Mouse (Mus musculus) layer of hippocampus, postnatal 10 days (tissue): ENCODE measurements around the gene 1700061G19Rik. TPM values are rescaled to one million over a fixed set of nuclear protein-coding genes. Genes with fewer than 3 reads are reported as not detected.

Experiments used
- DNase-seq, 2 experiments: peaks; one replicate each; pipeline ENCODE4 v3.0.0; 2021; ENCODE audit warnings: low spot score in 2 of 2
- total RNA-seq, 2 experiments: library from RNA; stranded (reverse); gene quantifications; 2 replicates each; pipeline ENCODE4 v1.2.3; 2021

1700061G19Rik gene
- total RNA-seq, 2 experiments from 2014 or later: 0.11 to 0.39 TPM

GRCm38 (mm10) chr17:56917166-56917565 lies 41.9 kb downstream of the 1700061G19Rik start:
- no peak for DNase-seq

- no peak for DNase-seq
Measured at GRCm38 (mm10) chr17:56919725-56920124, 44.4 kb downstream of the 1700061G19Rik start.

DNA sequence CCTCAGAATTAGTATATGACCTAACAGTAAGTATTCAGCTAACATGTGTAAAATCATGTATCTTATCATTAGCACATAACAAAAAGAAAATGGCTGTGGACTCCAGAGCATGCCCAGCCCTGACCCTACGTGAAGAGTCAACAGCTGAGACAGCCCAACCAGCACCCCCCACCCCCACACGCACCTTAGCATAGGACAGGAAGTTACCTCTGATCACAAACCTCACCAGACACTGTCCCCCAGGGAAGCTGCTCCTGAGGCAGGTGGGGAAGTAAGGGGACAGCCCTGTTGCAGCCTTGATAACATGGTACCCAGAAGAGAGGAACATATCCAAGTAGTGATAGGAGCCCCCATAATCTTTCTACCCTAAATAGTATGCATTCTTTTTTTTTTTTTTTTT lies 50.7 kb downstream of the 1700061G19Rik start:
- no peak for DNase-seq

DNA sequence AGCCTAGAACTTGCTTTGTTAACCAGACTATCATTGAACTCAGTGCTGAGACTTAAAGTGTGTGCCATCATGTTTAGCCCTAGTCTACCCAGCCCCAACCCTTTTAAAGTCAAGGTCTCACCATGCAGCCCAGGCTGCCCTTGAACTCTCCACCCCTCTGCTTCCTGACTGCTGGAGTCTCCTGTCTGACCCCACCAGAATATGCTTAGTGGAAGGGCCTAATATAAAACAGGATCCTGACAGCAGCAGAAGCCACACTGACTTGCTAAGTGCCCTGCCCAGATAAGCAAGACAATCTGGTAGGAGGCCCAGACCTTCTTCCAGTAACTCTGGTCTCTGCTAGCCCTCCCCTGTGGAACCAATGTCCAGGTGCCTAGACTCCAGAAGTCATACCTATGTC lies 53.8 kb downstream of the 1700061G19Rik start:
- DNase-seq: no peak

DNA sequence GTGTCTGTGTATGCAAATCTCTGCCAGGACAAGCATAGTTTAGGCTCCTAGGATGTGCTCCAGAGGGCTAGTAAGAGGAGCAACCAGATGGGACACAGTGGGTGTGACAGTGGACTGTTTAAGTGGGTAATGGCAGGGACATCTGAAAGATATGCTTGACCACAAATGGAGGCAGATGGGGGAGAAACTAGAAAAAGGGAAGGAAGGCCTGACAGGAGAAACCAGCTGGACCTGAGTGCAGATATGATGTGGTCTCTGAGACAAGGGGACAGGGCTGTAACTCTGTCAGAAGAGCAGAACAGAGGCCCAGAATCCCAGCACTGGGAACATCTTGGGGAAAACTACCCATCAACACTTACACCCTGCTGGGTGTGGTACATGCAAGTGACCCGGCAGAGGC lies 54.3 kb downstream of the 1700061G19Rik start:
- no peak for DNase-seq

DNA sequence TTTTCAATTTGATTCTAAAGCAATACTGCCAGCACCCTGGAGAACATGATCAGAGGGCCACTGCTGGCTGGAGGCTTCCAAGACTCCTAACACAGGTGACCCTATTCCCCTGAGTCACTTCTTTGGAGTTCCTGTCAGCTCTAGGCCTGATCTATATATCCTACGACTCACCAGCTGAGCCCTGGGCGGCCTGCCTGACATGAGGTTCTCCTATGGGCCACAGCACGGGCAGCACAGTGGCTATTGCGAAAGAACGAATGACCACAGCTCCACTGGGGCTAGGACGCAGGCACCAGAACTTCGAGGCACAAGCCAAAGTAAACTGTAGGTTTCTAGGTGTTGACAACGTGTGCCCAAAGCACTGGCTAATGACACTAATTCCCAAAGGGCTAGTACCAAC lies 54.7 kb downstream of the 1700061G19Rik start:
- no peak for DNase-seq

- no peak for DNase-seq
Measured at GRCm38 (mm10) chr17:56933395-56933794, 58.1 kb downstream of the 1700061G19Rik start.

DNA sequence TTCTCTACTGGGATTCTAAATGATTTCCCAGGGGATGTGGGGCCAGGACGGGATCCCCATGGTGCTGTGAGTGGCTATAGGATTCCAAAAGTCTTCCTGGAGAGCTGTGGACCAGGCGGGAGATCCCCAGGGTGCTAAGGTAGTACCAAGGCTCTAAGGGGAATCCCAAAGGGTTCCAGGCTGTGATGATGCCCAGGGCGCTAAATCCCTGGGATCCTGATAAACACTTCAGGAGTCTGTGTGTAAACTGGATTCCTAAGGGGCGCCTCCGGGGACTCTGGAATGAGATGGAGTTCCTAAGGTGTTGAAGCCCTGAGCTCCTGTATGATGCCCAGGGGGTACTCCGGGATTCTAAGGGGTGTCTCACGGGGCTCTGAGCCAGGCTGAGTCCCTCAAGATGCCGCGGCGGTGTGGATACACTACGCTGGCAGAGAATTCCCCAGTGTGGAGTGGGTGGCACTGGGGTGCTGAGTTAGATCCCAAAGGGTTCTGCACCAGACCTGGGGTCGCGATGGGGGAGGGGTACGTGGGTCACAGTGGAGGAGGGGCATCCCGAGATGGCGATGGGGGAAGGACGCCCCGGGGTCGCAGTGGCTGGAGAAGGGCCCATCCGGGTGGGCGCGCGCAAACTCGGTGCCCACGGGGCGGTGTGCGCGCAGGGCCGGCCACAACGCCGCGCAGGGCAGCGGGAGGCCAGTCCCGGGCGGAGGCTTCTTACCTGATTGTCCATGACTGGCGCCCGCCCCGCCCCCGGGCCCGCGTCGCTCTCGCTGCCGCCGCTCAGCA lies 59.5 kb downstream of the 1700061G19Rik start:
- peak in 1 of 2 experiments; percentile 66 for DNase-seq

DNA sequence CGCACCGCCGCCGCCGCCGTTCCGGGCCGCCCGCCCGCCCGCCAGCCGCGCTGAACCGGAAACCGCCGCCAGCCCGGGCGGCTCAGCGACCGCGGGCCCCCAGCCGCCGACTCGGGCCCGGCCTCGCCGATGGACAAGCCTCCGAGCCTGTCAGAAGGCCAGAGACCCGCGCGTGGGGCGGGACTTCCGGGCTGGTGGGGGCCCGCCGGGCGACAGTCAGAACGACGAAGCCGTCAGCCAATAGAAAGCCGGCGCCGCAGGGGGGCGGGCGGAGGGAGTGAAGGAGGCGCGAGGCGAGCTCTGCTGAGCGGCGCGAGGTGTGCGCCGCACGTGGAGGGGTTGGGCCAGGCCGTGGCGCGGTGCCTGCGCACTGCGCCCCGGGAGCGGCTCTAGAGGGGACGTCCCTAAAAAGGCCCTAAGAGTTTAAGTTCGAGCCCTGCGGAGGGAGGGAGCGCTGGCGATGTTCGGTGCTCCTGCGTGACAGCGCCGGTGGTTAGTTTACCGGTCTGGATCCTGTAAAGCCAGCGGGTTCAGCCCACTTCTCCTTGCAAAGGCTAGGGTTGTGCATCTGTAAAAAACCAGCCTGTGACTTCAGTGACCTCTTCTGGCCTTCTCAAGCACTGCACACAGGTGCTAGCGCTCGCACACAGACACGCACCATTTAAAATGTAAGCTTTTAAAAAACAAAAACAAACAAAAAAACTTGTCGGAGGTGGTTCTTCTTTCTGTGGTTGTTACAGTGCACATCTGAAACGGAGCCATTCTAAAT lies 60.3 kb downstream of the 1700061G19Rik start, which contains the start of gene Mllt1:
Mllt1 (minus strand) TSS at position 53 of the 769 bp plus-strand sequence.
- peak; percentile 100 for DNase-seq

DNA sequence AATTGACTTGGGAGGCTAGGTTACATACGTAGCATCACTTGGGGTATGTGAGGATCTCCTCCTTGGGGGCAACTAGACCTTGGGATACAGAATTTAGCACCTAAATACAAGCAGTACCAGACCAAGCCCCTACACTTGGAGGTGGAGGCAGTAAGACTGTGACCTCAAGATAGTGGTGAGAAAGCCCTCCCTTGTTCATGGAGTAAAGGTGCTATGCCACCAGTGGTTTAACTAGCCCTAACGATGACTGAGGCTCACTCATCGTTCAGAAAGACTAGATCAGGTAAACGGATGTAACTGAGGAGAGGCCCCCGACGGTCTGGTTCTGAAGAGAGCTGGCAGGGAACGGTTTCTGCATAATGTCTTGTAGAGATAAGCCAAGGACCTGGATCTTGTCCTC lies 61.5 kb downstream of the 1700061G19Rik start:
- DNase-seq: no peak

Other genes starting within 250 kb of the 1700061G19Rik start
- 10 to 100 TPM; 63.8 to 71.7 TPM for gene Lonp1, start 248.6 kb upstream of the 1700061G19Rik start, total RNA-seq
- gene Catsperd, start 247.3 kb upstream of the 1700061G19Rik start, total RNA-seq: 1 to 10 TPM in 1 of 2 experiments, under 1 TPM in 1; 0.87 to 1.3 TPM
- 10 to 100 TPM; 84.9 to 91.7 TPM for gene Ranbp3, start 202.2 kb upstream of the 1700061G19Rik start, total RNA-seq
- gene Ndufa11, start 157.7 kb upstream of the 1700061G19Rik start, total RNA-seq: 100 to 1,000 TPM; 262 to 265 TPM
- 10 to 100 TPM in 1 of 2 experiments, 1 to 10 TPM in 1; 9.7 to 12.5 TPM for gene Vmac, start 157.5 kb upstream of the 1700061G19Rik start, total RNA-seq
- gene Nrtn, start 117.9 kb upstream of the 1700061G19Rik start, total RNA-seq: 1 to 10 TPM; 1.6 to 2.3 TPM
- 10 to 100 TPM; 66.7 to 72.0 TPM for gene Dus3l, start 110.7 kb upstream of the 1700061G19Rik start, total RNA-seq
- under 1 TPM; 0.27 to 0.71 TPM for gene Prr22, start 105.2 kb upstream of the 1700061G19Rik start, total RNA-seq
- gene Rfx2, start 44.5 kb upstream of the 1700061G19Rik start, total RNA-seq: 1 to 10 TPM; 4.1 to 4.4 TPM
- gene Acsbg2, start 1.0 kb upstream of the 1700061G19Rik start, total RNA-seq: not detected
- 10 to 100 TPM; 68.7 to 72.0 TPM for gene Mllt1, start 59.9 kb downstream of the 1700061G19Rik start, total RNA-seq
- not detected for gene Acer1, start 106.6 kb downstream of the 1700061G19Rik start, total RNA-seq
- gene Clpp, start 114.8 kb downstream of the 1700061G19Rik start, total RNA-seq: 10 to 100 TPM; 55.7 to 56.0 TPM
- 10 to 100 TPM; 27.8 to 34.0 TPM for gene Alkbh7, start 121.9 kb downstream of the 1700061G19Rik start, total RNA-seq
- gene Pspn, start 124.5 kb downstream of the 1700061G19Rik start, total RNA-seq: not detected
- 10 to 100 TPM; 45.0 to 47.4 TPM for gene Gtf2f1, start 135.8 kb downstream of the 1700061G19Rik start, total RNA-seq
- under 1 TPM in 1 of 2 experiments, not detected in 1; 0.41 TPM for gene Gm17949, start 136.0 kb downstream of the 1700061G19Rik start, total RNA-seq
- 100 to 1,000 TPM; 105 to 116 TPM for gene Khsrp, start 156.0 kb downstream of the 1700061G19Rik start, total RNA-seq
- not detected for gene Slc25a41, start 166.2 kb downstream of the 1700061G19Rik start, total RNA-seq
- gene Crb3, start 183.6 kb downstream of the 1700061G19Rik start, total RNA-seq: 1 to 10 TPM in 1 of 2 experiments, under 1 TPM in 1; 0.45 to 1.1 TPM
- gene Slc25a23, start 184.4 kb downstream of the 1700061G19Rik start, total RNA-seq: 100 to 1,000 TPM; 308 to 317 TPM
- 1 to 10 TPM; 1.2 to 1.9 TPM for gene Dennd1c, start 203.0 kb downstream of the 1700061G19Rik start, total RNA-seq
- gene Tubb4a, start 212.3 kb downstream of the 1700061G19Rik start, total RNA-seq: 100 to 1,000 TPM; 487 to 549 TPM
- gene Tnfsf9, start 229.8 kb downstream of the 1700061G19Rik start, total RNA-seq: 1 to 10 TPM in 1 of 2 experiments, under 1 TPM in 1; 0.75 to 1.0 TPM